Mouse (Mus musculus): ENCODE measurements around the gene Tbc1d25. TPM values are rescaled to one million over a fixed set of nuclear protein-coding genes. Genes with fewer than 3 reads are reported as not detected.
A peak's percentile ranks its signal among the peaks of the same experiment; 100 is the strongest.

Tbc1d25 gene
- 1.7 and 3.1 TPM in 2 replicates for polyA plus RNA-seq (2012; ENCODE audit: insufficient read depth, low replicate concordance)

GRCm38 (mm10) chrX:8175504-8176385 lies at the start of gene Tbc1d25:
Gene Tbc1d25, minus strand, starts transcription at chrX:8176181.
- Histone ChIP-seq H3K4me1 (peaks cover 18% of the 10 kb centered on the region), H3K4me3 (replicated peaks) (peak within 1 kb of the TSS; percentile 95), H3K36me3 (replicated peaks; ENCODE audit: low read length) (peaks cover 25% of the 10 kb centered on the region), H3K9me3 (no peaks in the 10 kb centered on the region), H3K27me3 (replicated peaks) (no peaks in the 10 kb centered on the region)
- TF ChIP-seq GATA1 (IDR thresholded peaks at IDR 0.05; ENCODE audit: borderline replicate concordance, low read length) (no peak), FLI1 (IDR thresholded peaks at IDR 0.05; ENCODE audit: low read length) (no peak)

- H3K4me1 ChIP-seq: peaks cover 3% of the 10 kb centered on the region; the same call in 1 of the 2 replicates
- no peak overlapping the region for H3K4me3 ChIP-seq (replicated peaks)
- H3K27me3 ChIP-seq (replicated peaks): peaks cover 13% of the 10 kb centered on the region
- H3K9me3 ChIP-seq: 0 out of 2 replicates have a peak, but pooled peaks cover 3% of the 10 kb centered on the region
- TF ChIP-seq GATA1 (IDR thresholded peaks at IDR 0.05; ENCODE audit: borderline replicate concordance, low read length) (no peak), FLI1 (IDR thresholded peaks at IDR 0.05; ENCODE audit: low read length) (no peak)
- no peaks in the 10 kb centered on the region for H3K36me3 ChIP-seq (replicated peaks; ENCODE audit: low read length)
Observed at GRCm38 (mm10) chrX:8223473-8223872, 47.5 kb upstream of the Tbc1d25 start.

DNA sequence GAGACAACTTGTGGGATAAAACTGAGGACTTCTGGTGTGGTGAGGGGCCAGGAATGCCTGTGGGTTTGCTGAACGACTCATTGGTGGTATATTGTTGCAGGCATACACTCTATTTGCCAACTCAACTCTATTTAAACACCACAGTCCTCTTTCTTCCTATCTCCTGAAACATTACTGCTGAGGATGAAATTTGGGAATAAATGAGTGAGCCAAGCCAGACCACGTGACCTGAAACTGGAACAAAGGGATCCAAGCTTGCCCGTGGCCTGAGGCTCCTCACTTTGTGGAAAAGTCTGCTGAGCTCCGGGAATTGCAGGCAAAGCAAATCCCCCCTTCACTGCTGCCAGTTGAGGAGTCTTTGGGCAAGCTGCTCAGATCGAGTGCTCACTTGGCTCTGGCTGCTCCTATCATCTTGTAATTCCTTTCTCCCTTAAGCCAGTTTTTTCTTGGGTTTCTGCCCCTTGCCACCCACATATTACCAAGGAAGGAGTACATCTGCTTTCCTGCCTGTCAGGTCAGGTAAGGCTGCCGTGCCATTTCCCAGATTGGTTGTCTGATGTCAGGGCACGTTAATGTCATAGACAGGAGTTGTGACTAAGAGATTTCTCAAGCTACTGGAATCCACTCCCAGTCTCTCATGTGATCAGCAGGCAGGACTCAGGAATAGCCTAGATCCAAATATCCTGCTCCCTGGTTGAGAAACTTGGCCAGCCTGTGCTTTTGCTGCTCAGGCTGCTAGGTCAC lies 46.9 kb upstream of the Tbc1d25 start:
- H3K4me3 ChIP-seq (replicated peaks): no peak overlapping the region
- H3K9me3 ChIP-seq: 0 out of 2 replicates have a peak, but pooled peaks cover 3% of the 10 kb centered on the region
- H3K36me3 ChIP-seq (replicated peaks; ENCODE audit: low read length): no peaks in the 10 kb centered on the region
- peaks cover 3% of the 10 kb centered on the region; the same call in 1 of the 2 replicates for H3K4me1 ChIP-seq
- no peak for TF ChIP-seq FLI1 (IDR thresholded peaks at IDR 0.05; ENCODE audit: low read length)
- no peak for TF ChIP-seq GATA1 (IDR thresholded peaks at IDR 0.05; ENCODE audit: borderline replicate concordance, low read length)
- H3K27me3 ChIP-seq (replicated peaks): peaks cover 17% of the 10 kb centered on the region

- Histone ChIP-seq H3K36me3 (replicated peaks; ENCODE audit: low read length) (no peaks in the 10 kb centered on the region), H3K4me1 (peaks cover 3% of the 10 kb centered on the region; the same call in 1 of the 2 replicates), H3K4me3 (replicated peaks) (no peak overlapping the region), H3K27me3 (replicated peaks) (peaks cover 18% of the 10 kb centered on the region), H3K9me3 (0 out of 2 replicates have a peak, but pooled peaks cover 3% of the 10 kb centered on the region)
- no peak for TF ChIP-seq GATA1 (IDR thresholded peaks at IDR 0.05; ENCODE audit: borderline replicate concordance, low read length)
- TF ChIP-seq FLI1 (IDR thresholded peaks at IDR 0.05; ENCODE audit: low read length): no peak
Observed at GRCm38 (mm10) chrX:8222296-8222677, 46.3 kb upstream of the Tbc1d25 start.

- H3K9me3 ChIP-seq: 0 out of 2 replicates have a peak, but pooled peaks cover 3% of the 10 kb centered on the region
- no peak overlapping the region for H3K4me3 ChIP-seq (replicated peaks)
- no peaks in the 10 kb centered on the region for H3K36me3 ChIP-seq (replicated peaks; ENCODE audit: low read length)
- H3K27me3 ChIP-seq (replicated peaks): peaks cover 15% of the 10 kb centered on the region
- TF ChIP-seq FLI1 (IDR thresholded peaks at IDR 0.05; ENCODE audit: low read length): no peak
- H3K4me1 ChIP-seq: no peaks in the 10 kb centered on the region; the same call in 1 of the 2 replicates
Observed at GRCm38 (mm10) chrX:8219651-8220050, 43.7 kb upstream of the Tbc1d25 start.

GRCm38 (mm10) chrX:8218114-8218513 lies 42.1 kb upstream of the Tbc1d25 start:
- H3K36me3 ChIP-seq (replicated peaks; ENCODE audit: low read length): no peaks in the 10 kb centered on the region
- TF ChIP-seq GATA1 (IDR thresholded peaks at IDR 0.05; ENCODE audit: borderline replicate concordance, low read length): no peak

DNA sequence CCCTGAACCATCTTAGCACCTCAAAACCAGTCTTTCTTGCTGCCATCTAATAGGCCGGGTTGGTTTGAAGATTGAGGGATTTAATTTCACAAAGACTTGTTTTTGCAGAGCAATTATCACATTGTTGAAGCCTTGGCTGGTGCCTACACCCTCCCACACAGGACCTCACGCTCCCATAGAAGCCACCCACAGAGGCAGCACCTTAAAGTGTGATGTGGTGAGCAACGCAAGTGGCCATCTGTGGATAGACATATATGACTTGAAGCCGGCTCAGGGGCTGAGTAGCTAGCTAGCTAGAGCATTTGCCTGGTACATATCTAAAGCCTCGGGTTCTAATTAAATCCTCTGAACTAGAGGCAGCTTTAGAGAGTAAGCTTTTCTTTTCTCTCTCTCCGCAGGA lies 41.4 kb upstream of the Tbc1d25 start:
- Histone ChIP-seq H3K4me3 (replicated peaks) (no peak overlapping the region), H3K9me3 (0 out of 2 replicates have a peak, but pooled peaks cover 3% of the 10 kb centered on the region), H3K36me3 (replicated peaks; ENCODE audit: low read length) (no peaks in the 10 kb centered on the region), H3K4me1 (no peaks in the 10 kb centered on the region), H3K27me3 (replicated peaks) (peaks cover 11% of the 10 kb centered on the region)
- TF ChIP-seq GATA1 (IDR thresholded peaks at IDR 0.05; ENCODE audit: borderline replicate concordance, low read length) (no peak), FLI1 (IDR thresholded peaks at IDR 0.05; ENCODE audit: low read length) (no peak)

More at GRCm38 (mm10) chrX:8218114-8218513, 42.1 kb upstream of the Tbc1d25 start:
- Histone ChIP-seq H3K4me3 (replicated peaks) (no peak overlapping the region), H3K4me1 (no peaks in the 10 kb centered on the region; the same call in 1 of the 2 replicates), H3K27me3 (replicated peaks) (peaks cover 15% of the 10 kb centered on the region), H3K9me3 (0 out of 2 replicates have a peak, but pooled peaks cover 3% of the 10 kb centered on the region)

GRCm38 (mm10) chrX:8211490-8212207 lies 35.7 kb upstream of the Tbc1d25 start:
- Histone ChIP-seq H3K4me1 (no peaks in the 10 kb centered on the region), H3K36me3 (replicated peaks; ENCODE audit: low read length) (no peaks in the 10 kb centered on the region), H3K9me3 (no peaks in the 10 kb centered on the region), H3K4me3 (replicated peaks) (no peak overlapping the region), H3K27me3 (replicated peaks) (peaks cover 1% of the 10 kb centered on the region)
- TF ChIP-seq GATA1 (IDR thresholded peaks at IDR 0.05; ENCODE audit: borderline replicate concordance, low read length): no peak
- TF ChIP-seq FLI1 (IDR thresholded peaks at IDR 0.05; ENCODE audit: low read length): no peak

- Histone ChIP-seq H3K4me1 (peaks cover 15% of the 10 kb centered on the region), H3K9me3 (no peaks in the 10 kb centered on the region), H3K36me3 (replicated peaks; ENCODE audit: low read length) (no peaks in the 10 kb centered on the region), H3K27me3 (replicated peaks) (peaks cover 16% of the 10 kb centered on the region), H3K4me3 (replicated peaks) (no peak overlapping the region)
- TF ChIP-seq GATA1 (IDR thresholded peaks at IDR 0.05; ENCODE audit: borderline replicate concordance, low read length): no peak
- TF ChIP-seq FLI1 (IDR thresholded peaks at IDR 0.05; ENCODE audit: low read length): no peak
Observed at GRCm38 (mm10) chrX:8209720-8210119, 33.7 kb upstream of the Tbc1d25 start.
